Mouse (Mus musculus) fibroblast of lung, adult 2 months (primary cell): ENCODE results near the gene Samd4b.

Experiments
- DNase-seq: peaks from one replicate; pipeline ENCODE4 v3.0.0-alpha.2; 2011; ENCODE audit warnings: low read depth

The Samd4b gene

GRCm38 (mm10) chr7:28377190-28378065, 220.5 kb downstream of the Samd4b start:
- DNase-seq = no peak

- no peak for DNase-seq
These were observed 221.8 kb downstream of the Samd4b start for GRCm38 (mm10) chr7:28376011-28376771.

- DNase-seq = peak; percentile 71
These were observed 222.6 kb downstream of the Samd4b start for GRCm38 (mm10) chr7:28375176-28375921.

- DNase-seq = no peak
These were observed 223.3 kb downstream of the Samd4b start for GRCm38 (mm10) chr7:28374647-28375046.

GRCm38 (mm10) chr7:28373891-28374495, 224.0 kb downstream of the Samd4b start:
- DNase-seq = no peak

GRCm38 (mm10) chr7:28373131-28373581, 224.8 kb downstream of the Samd4b start:
- peak; percentile 94 for DNase-seq

GRCm38 (mm10) chr7:28372251-28373108, 225.5 kb downstream of the Samd4b start, which contains the start of gene Plekhg2:
Plekhg2 (minus strand) TSS chr7:28372599.
- peak; percentile 99 for DNase-seq

- no peak for DNase-seq
These were observed 226.4 kb downstream of the Samd4b start for GRCm38 (mm10) chr7:28371514-28371989.

- no peak for DNase-seq
These were observed 226.9 kb downstream of the Samd4b start for GRCm38 (mm10) chr7:28370977-28371513.

GRCm38 (mm10) chr7:28370051-28370450, 227.9 kb downstream of the Samd4b start:
- DNase-seq = no peak

GRCm38 (mm10) chr7:28368276-28368920, 229.5 kb downstream of the Samd4b start:
- no peak for DNase-seq

GRCm38 (mm10) chr7:28367663-28368275, 230.2 kb downstream of the Samd4b start:
- DNase-seq = no peak

GRCm38 (mm10) chr7:28362441-28363060, 235.4 kb downstream of the Samd4b start:
- no peak for DNase-seq

GRCm38 (mm10) chr7:28361647-28362341, 236.2 kb downstream of the Samd4b start:
- DNase-seq = no peak

- DNase-seq = no peak
These were observed 237.7 kb downstream of the Samd4b start for GRCm38 (mm10) chr7:28360291-28360690.

GRCm38 (mm10) chr7:28359854-28360253, 238.1 kb downstream of the Samd4b start:
- no peak for DNase-seq

GRCm38 (mm10) chr7:28358431-28358830, 239.5 kb downstream of the Samd4b start:
- no peak for DNase-seq

- no peak for DNase-seq
These were observed 240.0 kb downstream of the Samd4b start for GRCm38 (mm10) chr7:28357984-28358383.
